Mouse (Mus musculus) forebrain, embryonic 12.5 days (tissue): ENCODE data around the gene Bcas3. TPM values are rescaled to one million over a fixed set of nuclear protein-coding genes. Genes with fewer than 3 reads are reported as not detected.
"Not testable (repeated sequence)": the region's sequence is repeated elsewhere in the genome, so short reads cannot be mapped to it uniquely, and the experiment has no call there.

Experiments
- ATAC-seq: fragments of 200-750 bp; cut with Nextera tagmentation; 2 replicates; pipeline ENCODE4 v1.8.0; 2017; ENCODE audit warnings: moderate TSS enrichment; ENCODE audit not compliant: low FRiP score
- H3K27ac ChIP-seq: fragments of 300-500 bp; sonication (generic); 2 replicates; pipeline ENCODE4 v1.5.1; 2016; ENCODE audit warnings: mild to moderate bottlenecking
- H3K27me3 ChIP-seq: fragments of 300-500 bp; sonication (generic); 2 replicates; pipeline ENCODE4 v1.6.1; 2016; ENCODE audit warnings: mild to moderate bottlenecking
- H3K36me3 ChIP-seq: fragments of 300-500 bp; sonication (generic); replicated peaks from 2 replicates; pipeline ENCODE4 v1.6.1; 2016; ENCODE audit warnings: mild to moderate bottlenecking
- H3K4me1 ChIP-seq: fragments of 300-500 bp; sonication (generic); 2 replicates; pipeline ENCODE4 v1.6.1; 2016
- H3K4me2 ChIP-seq: fragments of 300-500 bp; sonication (generic); 2 replicates; pipeline ENCODE4 v1.6.1; 2016; ENCODE audit warnings: mild to moderate bottlenecking, moderate library complexity
- H3K4me3 ChIP-seq: fragments of 300-500 bp; sonication (generic); replicated peaks from 2 replicates; pipeline ENCODE4 v1.5.1; 2016; ENCODE audit warnings: mild to moderate bottlenecking
- H3K9ac ChIP-seq: fragments of 300-500 bp; sonication (generic); 2 replicates; pipeline ENCODE4 v1.6.1; 2016; ENCODE audit warnings: mild to moderate bottlenecking
- H3K9me3 ChIP-seq: fragments of 300-500 bp; sonication (generic); 2 replicates; pipeline ENCODE4 v1.6.1; 2016
- WGBS: fragments of 180-500 bp; shearing (Covaris S2); methylation state at CpG from one replicate; pipeline ENCODE4 v1.1.7; 2016; 5-methylcytosine and 5-hydroxymethylcytosine counted together
- polyA plus RNA-seq: library from polyadenylated mRNA; unstranded; fragments of >200 nt; fragmentation: Nextera tagmentation; extraction: Ambion mirVana; gene quantifications from 2 replicates; pipeline ENCODE4 v1.2.1, GENCODE M21; 2016

The Bcas3 gene
- polyA plus RNA-seq, 1 experiment from 2014 or later, result 19.1 TPM

- H3K36me3 ChIP-seq, result no peaks in the 10 kb centered on the region
- H3K4me2 ChIP-seq, result no peak overlapping the region
- no peak overlapping the region for H3K27ac ChIP-seq
- no peak for ATAC-seq
- peaks cover 25% of the 10 kb centered on the region for H3K4me1 ChIP-seq
- peaks cover 96% of the 10 kb centered on the region for H3K27me3 ChIP-seq
- no peaks in the 10 kb centered on the region for H3K9me3 ChIP-seq
- H3K4me3 ChIP-seq, result no peak overlapping the region
- no peak overlapping the region for H3K9ac ChIP-seq
- 3% methylated on average over 7 of the region's 7 CpGs for WGBS
These were observed 361.5 kb downstream of the Bcas3 start for GRCm38 (mm10) chr11:85714312-85714931.

- H3K4me1 ChIP-seq, result peaks cover 35% of the 10 kb centered on the region
- not testable (repeated sequence) for ATAC-seq, H3K36me3 ChIP-seq, H3K9me3 ChIP-seq, H3K4me3 ChIP-seq, H3K4me2 ChIP-seq, H3K9ac ChIP-seq, H3K27ac ChIP-seq
- H3K27me3 ChIP-seq, result peaks cover 95% of the 10 kb centered on the region
- WGBS, result 83% methylated on average over 2 of the region's 2 CpGs
These were observed 363.8 kb downstream of the Bcas3 start for GRCm38 (mm10) chr11:85716730-85717129.

GRCm38 (mm10) chr11:85719091-85719490 lies 366.1 kb downstream of the Bcas3 start:
- WGBS, result 83% methylated on average over 10 of the region's 10 CpGs
- Histone ChIP-seq H3K4me3 (no peak overlapping the region), H3K4me1 (peaks cover 27% of the 10 kb centered on the region), H3K9me3 (no peaks in the 10 kb centered on the region), H3K27me3 (peaks cover 95% of the 10 kb centered on the region), H3K36me3 (no peaks in the 10 kb centered on the region), H3K4me2 (no peak overlapping the region), H3K27ac (no peak overlapping the region), H3K9ac (no peak overlapping the region)
- no peak for ATAC-seq

- 49% methylated on average over 7 of the region's 7 CpGs for WGBS
- ATAC-seq, result no peak
- peaks cover 95% of the 10 kb centered on the region for H3K27me3 ChIP-seq
- no peak overlapping the region for H3K4me3 ChIP-seq
- no peaks in the 10 kb centered on the region for H3K36me3 ChIP-seq
- H3K4me1 ChIP-seq, result peaks cover 20% of the 10 kb centered on the region
- H3K9ac ChIP-seq, result no peak overlapping the region
- no peaks in the 10 kb centered on the region for H3K9me3 ChIP-seq
- no peak overlapping the region for H3K27ac ChIP-seq
- no peak overlapping the region for H3K4me2 ChIP-seq
These were observed 366.8 kb downstream of the Bcas3 start for GRCm38 (mm10) chr11:85719766-85720165.

GRCm38 (mm10) chr11:85720269-85720773 lies 367.4 kb downstream of the Bcas3 start:
- Histone ChIP-seq H3K4me3 (no peak overlapping the region), H3K27ac (no peak overlapping the region), H3K36me3 (no peaks in the 10 kb centered on the region), H3K9ac (no peak overlapping the region), H3K4me1 (peaks cover 15% of the 10 kb centered on the region; the same call in 1 of the 2 replicates), H3K4me2 (no peak overlapping the region), H3K9me3 (no peaks in the 10 kb centered on the region), H3K27me3 (peaks cover 96% of the 10 kb centered on the region)
- ATAC-seq, result no peak
- 9% methylated on average over 6 of the region's 6 CpGs for WGBS

- no peaks in the 10 kb centered on the region for H3K9me3 ChIP-seq
- H3K36me3 ChIP-seq, result no peaks in the 10 kb centered on the region
- ATAC-seq, result no peak
- H3K4me1 ChIP-seq, result peaks cover 9% of the 10 kb centered on the region; the same call in 1 of the 2 replicates
- 81% methylated on average over 4 of the region's 4 CpGs for WGBS
- no peak overlapping the region for H3K27ac ChIP-seq
- no peak overlapping the region for H3K4me2 ChIP-seq
- H3K9ac ChIP-seq, result no peak overlapping the region
- H3K27me3 ChIP-seq, result peaks cover 85% of the 10 kb centered on the region
- H3K4me3 ChIP-seq, result no peak overlapping the region
These were observed 369.0 kb downstream of the Bcas3 start for GRCm38 (mm10) chr11:85721986-85722385.

GRCm38 (mm10) chr11:85724159-85724558 lies 371.2 kb downstream of the Bcas3 start:
- WGBS, result 86% methylated on average over 6 of the region's 6 CpGs
- no peaks in the 10 kb centered on the region for H3K36me3 ChIP-seq
- peaks cover 9% of the 10 kb centered on the region; the same call in 1 of the 2 replicates for H3K4me1 ChIP-seq
- no peak overlapping the region for H3K9ac ChIP-seq
- ATAC-seq, result no peak
- no peak overlapping the region for H3K4me2 ChIP-seq
- H3K27me3 ChIP-seq, result peaks cover 79% of the 10 kb centered on the region
- no peak overlapping the region for H3K27ac ChIP-seq
- H3K9me3 ChIP-seq, result no peaks in the 10 kb centered on the region
- H3K4me3 ChIP-seq, result no peak overlapping the region

- no peak overlapping the region for H3K27ac ChIP-seq
- no peaks in the 10 kb centered on the region for H3K36me3 ChIP-seq
- WGBS, result 79% methylated on average over 2 of the region's 2 CpGs
- H3K4me1 ChIP-seq, result peaks cover 11% of the 10 kb centered on the region
- H3K9me3 ChIP-seq, result no peaks in the 10 kb centered on the region
- no peak overlapping the region for H3K9ac ChIP-seq
- no peak overlapping the region for H3K4me3 ChIP-seq
- no peak overlapping the region for H3K4me2 ChIP-seq
- no peak for ATAC-seq
- H3K27me3 ChIP-seq, result peaks cover 72% of the 10 kb centered on the region
These were observed 376.8 kb downstream of the Bcas3 start for GRCm38 (mm10) chr11:85729725-85730124.

- Histone ChIP-seq H3K4me2 (no peak overlapping the region), H3K4me3 (no peak overlapping the region), H3K4me1 (peaks cover 19% of the 10 kb centered on the region), H3K36me3 (no peaks in the 10 kb centered on the region), H3K27ac (no peak overlapping the region), H3K9me3 (no peaks in the 10 kb centered on the region), H3K27me3 (peaks cover 83% of the 10 kb centered on the region), H3K9ac (no peak overlapping the region)
- no peak for ATAC-seq
- 74% methylated on average over 4 of the region's 4 CpGs for WGBS
These were observed 379.6 kb downstream of the Bcas3 start for GRCm38 (mm10) chr11:85732462-85733012.

- peaks cover 84% of the 10 kb centered on the region for H3K27me3 ChIP-seq
- H3K9me3 ChIP-seq, result no peaks in the 10 kb centered on the region
- 37% methylated on average over 3 of the region's 3 CpGs for WGBS
- peaks cover 29% of the 10 kb centered on the region for H3K4me1 ChIP-seq
- no peak for ATAC-seq
- H3K27ac ChIP-seq, result no peak overlapping the region
- no peak overlapping the region for H3K4me3 ChIP-seq
- H3K36me3 ChIP-seq, result no peaks in the 10 kb centered on the region
- H3K4me2 ChIP-seq, result no peak overlapping the region
- no peak overlapping the region for H3K9ac ChIP-seq
These were observed 380.6 kb downstream of the Bcas3 start for GRCm38 (mm10) chr11:85733577-85733976.

- 50% methylated on average over 7 of the region's 7 CpGs for WGBS
- Histone ChIP-seq H3K9ac (no peak overlapping the region), H3K4me3 (no peak overlapping the region), H3K36me3 (no peaks in the 10 kb centered on the region), H3K9me3 (no peaks in the 10 kb centered on the region), H3K27ac (no peak overlapping the region), H3K4me1 (peaks cover 37% of the 10 kb centered on the region), H3K27me3 (peaks cover 87% of the 10 kb centered on the region), H3K4me2 (no peak overlapping the region)
- ATAC-seq, result no peak
These were observed 381.6 kb downstream of the Bcas3 start for GRCm38 (mm10) chr11:85734317-85735211.

- H3K4me1 ChIP-seq, result peaks cover 42% of the 10 kb centered on the region
- H3K9ac ChIP-seq, result no peak overlapping the region
- H3K4me3 ChIP-seq, result no peak overlapping the region
- WGBS, result 44% methylated on average over 9 of the region's 9 CpGs
- no peak overlapping the region for H3K4me2 ChIP-seq
- peaks cover 91% of the 10 kb centered on the region for H3K27me3 ChIP-seq
- H3K27ac ChIP-seq, result no peak overlapping the region
- ATAC-seq, result no peak
- H3K36me3 ChIP-seq, result no peaks in the 10 kb centered on the region
- no peaks in the 10 kb centered on the region for H3K9me3 ChIP-seq
These were observed 384.3 kb downstream of the Bcas3 start for GRCm38 (mm10) chr11:85737227-85737626.
